Mouse (Mus musculus) kidney, postnatal 0 days (tissue): ENCODE results near the gene Eno1. TPM values are rescaled to one million over a fixed set of nuclear protein-coding genes. Genes with fewer than 3 reads are reported as not detected.

Experiments used
- ATAC-seq: fragments of 200-750 bp; cut with Nextera tagmentation; replicated peaks from 2 replicates; pipeline ENCODE4 v1.8.0; 2017; ENCODE audit warnings: low read depth, moderate number of reproducible peaks, moderate TSS enrichment, moderate library complexity; ENCODE audit not compliant: low FRiP score
- DNase-seq: peaks from one replicate; pipeline ENCODE4 v3.0.0-alpha.2; 2016; ENCODE audit warnings: low spot score
- H3K27ac ChIP-seq: fragments of 300-500 bp; sonication (generic); 2 replicates; pipeline ENCODE4 v1.5.1; 2014; ENCODE audit warnings: mild to moderate bottlenecking
- H3K27me3 ChIP-seq: fragments of 300-500 bp; sonication (generic); 2 replicates; pipeline ENCODE4 v1.6.1; 2014; ENCODE audit warnings: low read length, mixed read lengths; ENCODE audit not compliant: insufficient read depth
- H3K36me3 ChIP-seq: fragments of 300-500 bp; sonication (generic); 2 replicates; pipeline ENCODE4 v1.6.1; 2014; ENCODE audit warnings: low read length, mixed read lengths; ENCODE audit not compliant: insufficient read depth
- H3K4me1 ChIP-seq: fragments of 300-500 bp; sonication (generic); replicated peaks from 2 replicates; pipeline ENCODE4 v1.6.1; 2014; ENCODE audit warnings: antibody characterized with exemption, low read length, mixed read lengths; ENCODE audit not compliant: insufficient read depth
- H3K4me2 ChIP-seq: fragments of 300-500 bp; sonication (generic); 2 replicates; pipeline ENCODE4 v1.6.1; 2014; ENCODE audit warnings: mild to moderate bottlenecking, low read length, moderate library complexity, mixed read lengths
- H3K4me3 ChIP-seq: fragments of 300-500 bp; sonication (generic); replicated peaks from 2 replicates; pipeline ENCODE4 v1.5.1; 2014; ENCODE audit warnings: low read depth, low read length
- H3K9ac ChIP-seq: fragments of 300-500 bp; sonication (generic); 2 replicates; pipeline ENCODE4 v1.6.1; 2014; ENCODE audit warnings: low read depth, low read length
- H3K9me3 ChIP-seq: fragments of 300-500 bp; sonication (generic); replicated peaks from 2 replicates; pipeline ENCODE4 v1.6.1; 2016; ENCODE audit warnings: low read length, inconsistent platforms, mixed read lengths
- CTCF ChIP-seq: IDR thresholded peaks from 2 replicates; pipeline ENCODE4 v1.5.1; 2016; ENCODE audit warnings: antibody characterized with exemption, low read depth, mild to moderate bottlenecking, moderate library complexity
- WGBS: fragments of 180-500 bp; shearing (Covaris S2); extraction: QIAGEN DNeasy Blood & Tissue Kit; methylation state at CpG from one replicate; pipeline ENCODE4 v1.1.7; 2014; 5-methylcytosine and 5-hydroxymethylcytosine counted together
- polyA plus RNA-seq: library from polyadenylated mRNA; unstranded; fragments of >200 nt; fragmentation: Nextera tagmentation; extraction: Ambion mirVana; gene quantifications from 2 replicates; pipeline ENCODE4 v1.2.1, GENCODE M21; 2015

Eno1 gene
- polyA plus RNA-seq, 1 experiment from 2014 or later = 1,062 TPM

DNA sequence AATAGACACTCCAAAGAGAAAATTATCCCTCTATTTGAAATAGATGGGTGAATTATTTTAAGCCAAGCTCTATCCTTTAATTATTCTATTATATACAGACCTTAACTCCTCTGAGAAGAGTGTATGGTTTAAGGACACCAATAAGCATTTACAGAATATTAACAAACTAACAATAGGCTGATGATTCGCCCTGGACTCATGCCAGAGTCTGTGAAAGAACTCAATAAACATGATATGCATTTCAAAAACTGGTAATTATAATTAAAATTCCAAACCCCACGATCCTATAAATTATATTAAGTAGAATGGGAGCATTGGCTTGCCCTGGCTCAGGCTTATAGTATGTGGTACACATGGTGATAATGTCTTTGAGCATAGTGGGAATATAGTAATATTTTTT is 43.5 kb downstream of the Eno1 start:
- no peak for DNase-seq
- H3K9me3 ChIP-seq = no peaks in the 10 kb centered on the region
- peak overlapping the region; percentile 99; the same call in 1 of the 2 replicates for H3K27ac ChIP-seq
- H3K4me1 ChIP-seq = peaks cover 13% of the 10 kb centered on the region; the same call in 1 of the 2 replicates
- no peaks in the 10 kb centered on the region for H3K36me3 ChIP-seq
- no peak overlapping the region for H3K4me2 ChIP-seq
- TF ChIP-seq CTCF = no peak
- ATAC-seq = no peak
- H3K9ac ChIP-seq = no peak overlapping the region
- 70% methylated on average over 2 of the region's 2 CpGs for WGBS
- H3K4me3 ChIP-seq = no peak overlapping the region
- H3K27me3 ChIP-seq = no peaks in the 10 kb centered on the region

DNA sequence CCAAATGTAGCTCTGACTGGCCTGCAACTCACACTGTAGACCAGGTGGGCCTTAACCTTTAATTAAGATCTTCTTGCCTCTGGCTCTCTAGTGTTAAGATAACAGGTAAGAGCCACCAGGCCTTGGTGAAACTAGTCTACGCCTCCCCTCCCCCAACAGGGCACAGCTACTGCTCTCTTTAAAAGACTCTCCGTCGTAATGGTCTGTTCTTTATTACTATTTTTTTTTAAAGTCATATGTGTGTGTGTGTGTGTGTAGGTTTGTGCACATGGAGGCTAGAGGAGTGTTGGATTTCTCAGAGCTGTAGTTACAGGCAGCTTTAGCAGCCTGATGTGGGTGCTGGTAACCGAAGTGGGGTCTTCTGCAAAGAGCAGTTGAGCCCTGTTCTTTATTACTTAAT is 43.9 kb downstream of the Eno1 start:
- no peak for TF ChIP-seq CTCF
- H3K4me1 ChIP-seq = peaks cover 13% of the 10 kb centered on the region; the same call in 1 of the 2 replicates
- H3K27ac ChIP-seq = peak overlapping the region; percentile 99
- no peaks in the 10 kb centered on the region for H3K9me3 ChIP-seq
- no peaks in the 10 kb centered on the region for H3K36me3 ChIP-seq
- ATAC-seq = no peak
- 44% methylated on average over 4 of the region's 4 CpGs for WGBS
- H3K27me3 ChIP-seq = no peaks in the 10 kb centered on the region
- no peak for DNase-seq
- H3K9ac ChIP-seq = 0 out of 2 replicates have a peak overlapping the region, but pooled peaks have one; percentile 72
- H3K4me3 ChIP-seq = peak overlapping the region; percentile 79
- H3K4me2 ChIP-seq = peak overlapping the region; percentile 67

DNA sequence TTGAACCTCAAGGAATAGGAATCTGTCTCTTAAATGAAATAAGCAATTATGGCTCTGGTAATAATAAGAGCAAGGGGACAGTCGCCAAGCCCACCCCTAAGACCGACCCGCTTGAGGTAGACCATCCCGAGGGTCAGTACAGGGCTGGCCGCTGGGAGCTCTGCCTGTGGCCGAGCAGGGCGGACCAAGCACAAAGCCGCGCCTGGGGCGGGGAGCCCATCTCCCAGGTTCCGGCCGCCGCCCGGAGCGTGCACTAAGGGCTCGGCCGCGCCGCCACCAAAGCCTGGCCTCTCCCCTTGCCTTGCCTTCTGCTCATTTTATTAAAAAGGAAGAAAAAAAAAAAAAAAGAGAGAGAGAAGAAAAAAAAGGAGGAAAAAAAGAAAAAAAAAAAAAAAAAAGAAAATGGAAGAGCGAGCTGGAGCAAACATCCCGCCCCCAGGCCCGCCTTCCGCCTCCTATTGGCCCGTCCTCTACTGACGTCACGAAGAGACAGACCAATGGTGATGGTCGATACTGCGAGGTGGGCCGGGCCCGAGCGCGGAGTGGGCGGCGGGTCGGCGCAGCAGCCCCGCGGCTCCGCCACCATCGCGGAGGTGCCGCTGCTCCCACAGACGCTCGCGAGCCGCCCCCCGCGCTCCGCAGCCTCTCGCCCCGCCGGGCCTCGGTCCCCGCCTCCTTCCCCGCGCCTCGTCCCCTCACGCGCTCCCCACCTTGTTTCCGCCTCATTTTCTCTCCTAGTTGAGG is 44.7 kb downstream of the Eno1 start, which contains the start of gene Rere:
TSS of gene Rere (plus strand) at position 629 of the 744 bp plus-strand sequence.
- peak; percentile 97 for DNase-seq
- 1% methylated on average over 60 of the region's 60 CpGs for WGBS
- Histone ChIP-seq H3K9me3 (no peaks in the 10 kb centered on the region), H3K27ac (peak within 1 kb of the TSS; percentile 99), H3K36me3 (no peaks in the 10 kb centered on the region), H3K27me3 (no peaks in the 10 kb centered on the region), H3K9ac (peak within 1 kb of the TSS; percentile 93), H3K4me3 (peak within 1 kb of the TSS; percentile 79), H3K4me1 (peaks cover 13% of the 10 kb centered on the region; the same call in 1 of the 2 replicates), H3K4me2 (peak within 1 kb of the TSS; percentile 67)
- peak; percentile 98 for ATAC-seq
- TF ChIP-seq CTCF = 0 out of 2 replicates have a peak, but pooled peaks have one; percentile 13

DNA sequence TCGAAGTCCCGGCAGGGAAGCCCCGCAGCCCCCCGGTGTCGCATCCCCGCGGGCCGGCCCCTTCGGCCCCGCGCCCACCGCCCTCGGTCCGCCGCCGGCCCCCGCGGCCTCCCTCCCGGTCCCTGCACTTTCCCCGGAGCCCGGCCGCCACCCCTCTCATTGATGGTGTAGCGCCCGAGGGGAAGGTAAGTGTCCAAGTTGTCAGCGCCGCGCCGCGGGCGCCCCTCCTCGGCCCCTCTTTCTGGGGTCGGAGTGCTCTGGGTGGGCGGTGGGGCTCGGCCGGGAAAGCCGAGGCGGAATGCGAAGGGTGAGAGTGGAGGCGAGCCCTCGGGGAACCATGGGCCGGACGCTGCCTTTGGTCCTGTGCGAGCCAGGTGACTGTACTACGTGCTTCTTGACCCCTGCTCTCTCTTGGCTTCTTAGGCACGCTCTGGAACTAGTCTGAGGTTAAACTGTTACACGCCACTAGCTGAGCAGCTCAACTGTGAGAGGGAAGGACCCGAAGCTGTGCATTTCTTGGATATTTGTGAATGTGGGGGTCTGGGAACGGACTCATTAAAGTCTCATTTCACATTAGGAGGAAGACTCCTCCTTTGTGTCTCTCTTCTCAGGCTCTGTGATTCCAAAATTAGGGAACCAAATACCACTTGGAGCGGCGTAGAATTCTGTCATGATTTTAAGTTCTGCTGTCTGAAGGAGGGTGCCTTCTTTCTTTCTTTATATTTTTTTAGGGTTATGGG is 45.5 kb downstream of the Eno1 start:
- WGBS = under 1% methylated on average over 46 of the region's 50 CpGs
- ATAC-seq (peak; percentile 61), DNase-seq (peak; percentile 81)
- no peak for TF ChIP-seq CTCF
- H3K4me2 ChIP-seq = peak overlapping the region; percentile 67
- H3K4me3 ChIP-seq = peak overlapping the region; percentile 79
- no peaks in the 10 kb centered on the region for H3K9me3 ChIP-seq
- H3K27me3 ChIP-seq = no peaks in the 10 kb centered on the region
- H3K4me1 ChIP-seq = peaks cover 13% of the 10 kb centered on the region; the same call in 1 of the 2 replicates
- no peaks in the 10 kb centered on the region for H3K36me3 ChIP-seq
- peak overlapping the region; percentile 93 for H3K9ac ChIP-seq
- H3K27ac ChIP-seq = peak overlapping the region; percentile 97

DNA sequence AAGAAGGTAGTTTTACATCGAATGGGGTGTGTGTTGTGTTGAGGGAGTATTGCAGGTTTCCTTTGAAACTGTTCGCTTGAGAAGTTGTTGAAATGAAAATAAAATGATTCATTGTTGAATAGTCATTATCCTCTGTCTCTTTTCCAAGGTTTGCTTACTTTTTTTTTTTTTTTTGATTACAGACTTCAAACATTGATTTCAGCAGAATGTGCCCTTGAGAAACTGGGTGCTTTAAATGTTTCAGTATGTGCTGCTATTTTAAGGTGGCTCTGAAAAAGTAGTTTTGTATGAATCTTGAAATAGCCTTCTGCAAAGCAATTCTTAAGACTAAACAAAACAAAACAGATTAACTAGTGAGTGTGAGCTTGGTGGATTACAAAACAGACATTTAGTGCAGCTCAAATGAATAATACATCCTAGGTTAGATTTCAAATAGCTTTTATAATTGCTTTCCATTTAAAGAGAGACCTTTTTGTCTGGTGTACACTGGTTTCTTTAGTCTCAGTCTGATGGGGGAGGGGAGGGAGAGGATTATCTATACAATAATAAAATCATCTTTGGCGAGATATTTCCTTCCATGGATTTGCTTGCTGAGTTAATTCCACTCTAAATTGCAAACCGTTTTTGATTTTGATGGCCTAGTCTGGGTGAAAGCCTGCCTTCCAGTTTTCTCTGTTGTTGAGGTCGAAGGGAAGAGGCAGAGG is 46.3 kb downstream of the Eno1 start:
- Histone ChIP-seq H3K4me1 (peaks cover 13% of the 10 kb centered on the region; the same call in 1 of the 2 replicates), H3K27ac (peak overlapping the region; percentile 97), H3K9me3 (no peaks in the 10 kb centered on the region), H3K36me3 (no peaks in the 10 kb centered on the region), H3K4me2 (peak overlapping the region; percentile 67), H3K9ac (peak overlapping the region; percentile 93), H3K27me3 (no peaks in the 10 kb centered on the region), H3K4me3 (peak overlapping the region; percentile 79)
- ATAC-seq = no peak
- 10% methylated on average over 5 of the region's 5 CpGs for WGBS
- TF ChIP-seq CTCF = no peak
- DNase-seq = no peak

DNA sequence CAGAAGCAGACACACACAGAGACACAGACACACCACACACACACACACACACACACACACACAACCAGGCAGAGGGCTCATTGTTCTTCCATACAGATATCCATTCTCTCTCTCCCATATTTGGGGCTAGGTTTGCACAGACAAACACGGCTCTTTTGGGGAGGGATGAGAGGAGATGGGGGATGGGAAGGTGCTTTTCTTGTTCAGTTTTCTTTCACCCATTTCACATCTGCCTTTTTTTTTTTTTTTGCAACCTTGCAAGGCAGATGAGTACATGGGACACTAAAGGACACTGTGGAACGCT is 46.8 kb downstream of the Eno1 start:
- 12% methylated on average over 2 of the region's 2 CpGs for WGBS
- no peak for TF ChIP-seq CTCF
- Histone ChIP-seq H3K4me1 (peaks cover 14% of the 10 kb centered on the region; the same call in 1 of the 2 replicates), H3K4me3 (peak overlapping the region; percentile 79), H3K9me3 (no peaks in the 10 kb centered on the region), H3K27ac (peak overlapping the region; percentile 50; the same call in 1 of the 2 replicates), H3K27me3 (no peaks in the 10 kb centered on the region), H3K36me3 (no peaks in the 10 kb centered on the region), H3K9ac (peak overlapping the region; percentile 46), H3K4me2 (peak overlapping the region; percentile 67)
- ATAC-seq (no peak), DNase-seq (no peak)
